Mouse (Mus musculus) cerebellum, adult 2 months (tissue): ENCODE measurements around the gene Actn1. TPM values are rescaled to one million over a fixed set of nuclear protein-coding genes. Genes with fewer than 3 reads are reported as not detected.

Experiments
- DNase-seq, 2 experiments: peaks; one replicate each; pipeline ENCODE4 v3.0.0; 2021
- H3K27ac ChIP-seq: fragments of 200-500 bp; 2 replicates; pipeline ENCODE4 v1.5.1; 2012; ENCODE audit warnings: low read length, control low read depth, inconsistent platforms; ENCODE audit not compliant: insufficient read depth
- H3K27me3 ChIP-seq: fragments of 200-500 bp; 2 replicates; pipeline ENCODE4 v1.6.1; 2012; ENCODE audit warnings: inconsistent platforms, mild to moderate bottlenecking, low read length, moderate library complexity; ENCODE audit not compliant: control insufficient read depth, insufficient read depth
- H3K4me1 ChIP-seq: fragments of 200-500 bp; 2 replicates; pipeline ENCODE4 v1.6.1; 2011; ENCODE audit warnings: low read length; ENCODE audit not compliant: control insufficient read depth, insufficient read depth
- H3K4me3 ChIP-seq: fragments of 200-500 bp; replicated peaks from 2 replicates; pipeline ENCODE3; 2011; ENCODE audit warnings: mild to moderate bottlenecking, low read depth, low read length, control low read depth; ENCODE audit not compliant: insufficient read depth
- CTCF ChIP-seq: fragments of 200-500 bp; IDR thresholded peaks from 2 replicates; pipeline ENCODE4 v1.5.1; 2011; ENCODE audit warnings: low read depth, mild to moderate bottlenecking, control low read depth, low read length, moderate library complexity, borderline replicate concordance; ENCODE audit not compliant: insufficient read depth
- POLR2A ChIP-seq: fragments of 200-500 bp; IDR thresholded peaks from 2 replicates; pipeline ENCODE4 v1.6.1; 2011; ENCODE audit warnings: low read length, control low read depth, borderline replicate concordance; ENCODE audit not compliant: insufficient read depth
- WGBS: fragments of 180-500 bp; shearing (Covaris S2); methylation state at CpG from one replicate; pipeline ENCODE4 v1.1.7; 2018; 5-methylcytosine and 5-hydroxymethylcytosine counted together
- polyA plus RNA-seq: library from polyadenylated mRNA; depleted of rRNA; stranded (reverse); fragments of >200 nt; gene quantifications from 2 replicates; pipeline ENCODE4 v1.2.3, GENCODE M21; 2012

Gene Actn1
- polyA plus RNA-seq, 1 experiment, result 30.0 TPM

DNA sequence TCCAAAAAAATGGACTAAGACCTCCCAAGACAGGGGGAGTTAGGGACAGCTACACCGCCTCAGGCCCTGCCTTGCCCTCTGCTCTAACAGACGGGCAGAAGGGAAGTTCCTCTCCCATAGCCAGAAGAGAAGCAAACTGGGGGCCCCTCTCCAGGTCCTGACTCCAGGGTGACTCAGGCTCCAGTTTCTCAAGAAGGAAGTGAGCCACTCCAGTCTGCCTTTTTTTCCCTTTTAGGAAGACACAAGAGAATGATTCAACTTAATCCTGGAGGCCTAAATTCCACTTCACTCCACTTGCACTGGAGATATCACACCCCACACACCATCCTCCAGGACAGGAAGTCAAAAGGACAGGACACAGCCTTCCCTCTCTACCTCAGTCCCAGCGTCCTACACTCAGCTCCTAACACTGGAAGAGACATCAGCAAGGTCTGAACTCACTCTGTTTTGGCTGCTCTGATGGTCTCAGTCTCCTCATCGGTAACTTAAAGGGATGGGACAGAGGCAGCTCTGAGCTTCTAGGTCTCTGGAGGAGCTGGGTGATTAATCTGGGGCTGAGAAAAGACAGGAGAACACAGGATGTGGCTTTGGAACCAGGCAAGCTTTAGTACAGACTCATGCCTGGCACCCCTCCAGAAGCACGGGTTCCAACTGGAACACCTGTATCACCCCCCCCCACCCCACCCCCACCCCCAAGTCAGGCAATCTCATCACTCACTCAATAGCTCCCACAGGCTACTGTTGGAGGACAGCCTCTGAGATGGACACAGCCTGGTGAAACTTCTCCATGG, 31.0 kb downstream of the Actn1 start:
- WGBS, result 65% methylated on average over 5 of the region's 5 CpGs

DNA sequence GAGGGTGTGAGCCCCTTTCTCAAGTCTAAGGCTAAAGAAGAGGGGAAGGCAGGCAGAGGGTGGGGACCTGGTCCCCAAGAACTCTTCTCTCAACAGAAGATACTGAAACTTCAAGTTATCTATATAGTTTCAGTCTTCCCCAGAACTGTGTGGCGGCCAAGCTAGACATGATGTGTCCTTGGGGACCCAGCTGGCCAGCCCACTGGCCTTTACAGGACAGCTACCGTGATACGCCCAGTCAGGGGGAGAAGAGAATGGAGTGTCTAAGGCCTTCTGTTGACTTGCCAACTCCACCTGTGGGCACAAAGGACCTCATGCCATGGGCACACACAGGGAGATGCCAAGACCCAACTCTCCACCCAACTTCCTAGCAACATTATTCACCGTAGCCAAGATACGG, 31.8 kb downstream of the Actn1 start:
- Histone ChIP-seq H3K4me3 (no peak overlapping the region), H3K27me3 (no peaks in the 10 kb centered on the region), H3K4me1 (peaks cover 20% of the 10 kb centered on the region), H3K27ac (no peak overlapping the region)
- whole genome bisulfite sequencing, result 92% methylated on average over 5 of the region's 5 CpGs
- DNase-seq, result no peak
- TF ChIP-seq CTCF (no peak), POLR2A (no peak)

More for the DNA sequence above, 31.0 kb downstream of the Actn1 start:
- peaks cover 16% of the 10 kb centered on the region for H3K4me1 ChIP-seq
- no peak for DNase-seq
- TF ChIP-seq POLR2A (no peak), CTCF (no peak)
- H3K27me3 ChIP-seq, result no peaks in the 10 kb centered on the region
- no peak overlapping the region for H3K27ac ChIP-seq
- no peak overlapping the region for H3K4me3 ChIP-seq

DNA sequence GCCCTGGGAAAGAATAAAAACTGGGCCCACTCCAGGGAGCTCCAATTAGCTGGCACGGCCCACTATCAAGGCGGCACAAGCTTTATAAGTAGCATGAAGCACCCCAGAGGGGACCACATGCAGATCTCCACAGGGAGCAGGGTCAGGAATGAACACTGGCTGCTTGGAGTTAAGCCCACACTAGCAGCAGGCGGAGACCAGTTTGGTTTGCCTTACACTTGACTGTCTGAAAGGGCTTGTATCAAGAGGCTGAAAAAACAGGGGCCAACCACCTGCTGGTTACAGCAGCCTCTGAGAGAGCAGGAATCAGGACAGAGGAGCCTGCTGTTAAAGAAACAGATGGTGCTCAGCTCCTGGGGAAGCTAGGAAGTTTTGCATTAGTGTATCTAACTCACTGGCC, 32.3 kb downstream of the Actn1 start:
- DNase-seq, result peak; percentile 34 to 49
- no peak overlapping the region for H3K27ac ChIP-seq
- peaks cover 20% of the 10 kb centered on the region for H3K4me1 ChIP-seq
- TF ChIP-seq CTCF, result no peak
- H3K27me3 ChIP-seq, result no peaks in the 10 kb centered on the region
- H3K4me3 ChIP-seq, result no peak overlapping the region
- WGBS, result 12% methylated on average over 3 of the region's 3 CpGs

DNA sequence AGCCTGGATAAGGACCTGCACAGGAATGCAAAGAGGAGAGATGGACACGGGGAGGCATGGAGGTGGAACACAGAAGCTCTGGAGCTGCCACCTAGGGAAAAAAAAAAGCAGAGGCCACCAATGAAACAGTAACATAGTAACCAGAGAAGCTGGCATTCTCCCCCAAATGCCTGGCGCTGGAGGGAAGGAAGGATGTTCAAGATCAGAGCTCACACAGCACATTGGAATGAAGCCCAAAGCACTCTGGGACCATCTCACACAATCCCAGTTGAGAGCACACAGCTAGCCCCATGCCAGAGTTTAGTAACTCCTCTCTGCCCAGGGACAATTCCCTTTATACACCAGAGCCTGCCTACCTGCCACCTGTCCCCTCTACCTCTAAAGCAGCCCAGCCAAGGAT, 34.1 kb downstream of the Actn1 start:
- Histone ChIP-seq H3K4me1 (peaks cover 17% of the 10 kb centered on the region), H3K27me3 (no peaks in the 10 kb centered on the region), H3K27ac (no peak overlapping the region), H3K4me3 (no peak overlapping the region)
- no peak for DNase-seq
- WGBS, result 47% methylated on average over 2 of the region's 2 CpGs
- TF ChIP-seq CTCF, result no peak
- no peak for TF ChIP-seq POLR2A

DNA sequence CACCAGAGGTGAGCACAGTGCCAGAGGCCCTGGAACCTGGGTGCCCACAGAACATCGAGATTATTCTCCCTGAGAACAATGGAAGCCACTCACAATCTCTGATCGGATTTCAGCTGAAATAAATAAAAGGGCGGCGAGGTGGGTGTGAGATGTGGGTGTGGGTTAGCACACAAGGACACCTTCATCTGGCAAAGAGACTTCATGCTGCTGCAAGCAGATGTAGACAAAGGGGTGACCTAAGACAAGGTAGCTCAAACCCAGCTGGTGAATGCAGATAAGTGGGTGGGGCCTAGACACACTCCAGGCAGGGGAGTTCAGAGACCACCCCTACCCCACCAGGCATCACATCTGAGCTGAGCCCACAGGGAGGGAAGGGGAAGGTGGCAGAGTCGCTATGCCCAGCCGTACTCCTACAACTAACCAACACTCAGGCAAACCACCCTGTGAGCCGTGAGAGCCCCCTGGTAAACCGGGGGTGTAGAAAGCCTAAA, 35.9 kb downstream of the Actn1 start:
- no peak overlapping the region for H3K27ac ChIP-seq
- WGBS, result 75% methylated on average over 8 of the region's 8 CpGs
- no peaks in the 10 kb centered on the region for H3K27me3 ChIP-seq
- H3K4me3 ChIP-seq, result no peak overlapping the region
- no peak for TF ChIP-seq CTCF
- no peak for TF ChIP-seq POLR2A
- peaks cover 14% of the 10 kb centered on the region for H3K4me1 ChIP-seq
- DNase-seq, result no peak

DNA sequence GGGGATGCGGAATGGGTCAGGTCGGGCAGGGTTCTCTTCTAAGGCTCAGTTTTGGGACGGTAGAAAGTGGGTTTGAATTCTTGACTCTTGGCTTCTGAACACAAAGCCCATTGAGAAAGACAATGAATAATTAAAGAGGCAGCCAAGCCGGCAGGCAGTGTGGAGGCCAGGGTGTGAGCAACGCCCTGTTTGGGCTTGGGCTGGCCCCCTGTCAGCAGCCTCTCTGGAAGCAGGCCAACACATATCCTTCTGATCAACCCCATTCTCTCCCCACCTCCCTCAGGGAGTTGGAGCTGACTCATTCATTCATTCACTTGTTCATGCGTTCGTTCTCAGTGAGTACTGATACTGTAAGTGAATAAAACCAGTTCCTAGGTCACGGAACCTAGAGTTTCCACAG, 36.7 kb downstream of the Actn1 start:
- no peak overlapping the region for H3K4me3 ChIP-seq
- no peak overlapping the region for H3K27ac ChIP-seq
- H3K27me3 ChIP-seq, result no peaks in the 10 kb centered on the region
- 49% methylated on average over 8 of the region's 8 CpGs for WGBS
- TF ChIP-seq CTCF (no peak), POLR2A (no peak)
- peaks cover 14% of the 10 kb centered on the region for H3K4me1 ChIP-seq
- DNase-seq, result peak in 1 of 2 experiments; percentile 37

DNA sequence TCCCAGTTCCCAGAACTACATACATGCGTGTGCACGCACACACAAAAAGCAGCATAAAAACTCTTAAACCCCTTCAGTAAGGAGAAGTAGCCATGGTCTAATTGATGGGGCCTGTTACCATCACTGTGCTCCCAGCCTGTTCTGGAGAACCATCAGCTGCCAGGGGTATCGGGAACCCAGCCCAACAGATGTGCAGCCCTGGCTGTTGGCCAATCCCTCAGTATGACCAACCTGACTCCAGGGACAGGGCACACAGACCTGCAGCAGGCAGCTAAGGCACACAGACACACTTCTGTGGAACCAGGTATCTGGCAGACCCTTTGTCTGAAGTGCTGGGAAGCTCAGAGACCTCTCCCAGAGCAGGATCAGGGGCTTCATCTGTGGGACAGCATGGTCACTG, 37.7 kb downstream of the Actn1 start:
- 75% methylated on average over 3 of the region's 3 CpGs for WGBS
- peaks cover 9% of the 10 kb centered on the region for H3K4me1 ChIP-seq
- DNase-seq, result no peak
- no peak for TF ChIP-seq POLR2A
- TF ChIP-seq CTCF, result no peak
- H3K4me3 ChIP-seq, result no peak overlapping the region
- H3K27ac ChIP-seq, result no peak overlapping the region
- no peaks in the 10 kb centered on the region for H3K27me3 ChIP-seq
